Mouse (Mus musculus) kidney, embryonic 15.5 days (tissue): ENCODE results near the gene Cdkn2d. TPM values are rescaled to one million over a fixed set of nuclear protein-coding genes. Genes with fewer than 3 reads are reported as not detected.
A peak's percentile ranks its signal among the peaks of the same experiment; 100 is the strongest.
"Not testable (repeated sequence)": the region's sequence is repeated elsewhere in the genome, so short reads cannot be mapped to it uniquely, and the experiment has no call there.

Source experiments
- ATAC-seq: fragments of 200-750 bp; cut with Nextera tagmentation; replicated peaks from 2 replicates; pipeline ENCODE4 v1.8.0; 2017; ENCODE audit warnings: moderate TSS enrichment; ENCODE audit not compliant: low FRiP score
- H3K27ac ChIP-seq: fragments of 300-500 bp; sonication (generic); 2 replicates; pipeline ENCODE4 v1.5.1; 2015; ENCODE audit warnings: mild to moderate bottlenecking, inconsistent platforms
- H3K27me3 ChIP-seq: fragments of 300-500 bp; sonication (generic); 2 replicates; pipeline ENCODE4 v1.6.1; 2015; ENCODE audit warnings: inconsistent platforms
- H3K36me3 ChIP-seq: fragments of 300-500 bp; sonication (generic); 2 replicates; pipeline ENCODE4 v1.6.1; 2015; ENCODE audit warnings: inconsistent platforms
- H3K4me1 ChIP-seq: fragments of 300-500 bp; sonication (generic); 2 replicates; pipeline ENCODE4 v1.6.1; 2015; ENCODE audit warnings: inconsistent platforms
- H3K4me2 ChIP-seq: fragments of 300-500 bp; sonication (generic); 2 replicates; pipeline ENCODE4 v1.6.1; 2015; ENCODE audit warnings: moderate library complexity, mild to moderate bottlenecking, inconsistent platforms
- H3K4me3 ChIP-seq: fragments of 300-500 bp; sonication (generic); replicated peaks from 2 replicates; pipeline ENCODE4 v1.5.1; 2015; ENCODE audit warnings: mild to moderate bottlenecking, inconsistent platforms
- H3K9ac ChIP-seq: fragments of 300-500 bp; sonication (generic); 2 replicates; pipeline ENCODE4 v1.6.1; 2015; ENCODE audit warnings: mild to moderate bottlenecking, inconsistent platforms
- H3K9me3 ChIP-seq: fragments of 300-500 bp; sonication (generic); replicated peaks from 2 replicates; pipeline ENCODE4 v1.6.1; 2016; ENCODE audit warnings: inconsistent platforms
- WGBS: fragments of 180-500 bp; shearing (Covaris S2); methylation state at CpG from one replicate; pipeline ENCODE4 v1.1.7; 2015; ENCODE audit warnings: mixed read lengths; 5-methylcytosine and 5-hydroxymethylcytosine counted together
- polyA plus RNA-seq: library from polyadenylated mRNA; unstranded; fragments of >200 nt; fragmentation: Nextera tagmentation; extraction: Ambion mirVana; gene quantifications from 2 replicates; pipeline ENCODE4 v1.2.1, GENCODE M21; 2015

Cdkn2d gene
- polyA plus RNA-seq, 1 experiment from 2014 or later: 51.2 TPM

GRCm38 (mm10) chr9:21328041-21328440 is 36.8 kb upstream of the Cdkn2d start:
- H3K9ac ChIP-seq: no peak overlapping the region
- WGBS: 78% methylated on average over 3 of the region's 3 CpGs
- no peak overlapping the region for H3K4me3 ChIP-seq
- no peak overlapping the region for H3K4me2 ChIP-seq
- no peaks in the 10 kb centered on the region for H3K36me3 ChIP-seq
- H3K4me1 ChIP-seq: peaks cover 20% of the 10 kb centered on the region
- H3K9me3 ChIP-seq: no peaks in the 10 kb centered on the region
- no peak overlapping the region for H3K27ac ChIP-seq
- no peak for ATAC-seq
- H3K27me3 ChIP-seq: no peaks in the 10 kb centered on the region

GRCm38 (mm10) chr9:21327569-21327968 is 36.4 kb upstream of the Cdkn2d start:
- Histone ChIP-seq H3K9ac (no peak overlapping the region), H3K9me3 (no peaks in the 10 kb centered on the region), H3K4me3 (no peak overlapping the region), H3K27me3 (no peaks in the 10 kb centered on the region), H3K4me1 (peaks cover 16% of the 10 kb centered on the region), H3K27ac (no peak overlapping the region), H3K36me3 (no peaks in the 10 kb centered on the region), H3K4me2 (no peak overlapping the region)
- WGBS: 72% methylated on average over 3 of the region's 3 CpGs
- ATAC-seq: no peak

DNA sequence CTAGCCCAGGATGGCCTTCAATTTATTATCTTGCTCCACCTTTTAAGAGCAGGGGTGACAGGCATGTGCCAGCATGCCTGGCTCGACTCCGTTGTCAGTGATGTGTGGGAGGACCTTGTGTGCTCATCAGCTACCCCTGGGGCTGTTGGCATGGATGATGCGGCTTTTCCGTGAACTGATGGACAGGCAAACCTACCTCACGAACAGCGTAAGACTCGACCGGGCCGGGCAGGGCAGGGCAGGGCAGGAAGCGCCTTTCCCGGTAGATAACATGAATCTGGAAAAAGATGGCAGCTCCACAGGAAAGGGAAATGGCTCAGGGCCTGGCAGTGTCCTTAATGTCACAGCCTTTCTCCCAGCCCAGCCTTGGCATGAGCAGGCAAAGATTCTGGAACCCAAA is 33.1 kb upstream of the Cdkn2d start:
- no peak for ATAC-seq
- Histone ChIP-seq H3K27me3 (no peaks in the 10 kb centered on the region), H3K36me3 (no peaks in the 10 kb centered on the region), H3K9me3 (no peaks in the 10 kb centered on the region), H3K4me3 (no peak overlapping the region), H3K4me1 (peaks cover 25% of the 10 kb centered on the region), H3K27ac (no peak overlapping the region), H3K4me2 (no peak overlapping the region), H3K9ac (no peak overlapping the region)
- WGBS: 86% methylated on average over 11 of the region's 11 CpGs

DNA sequence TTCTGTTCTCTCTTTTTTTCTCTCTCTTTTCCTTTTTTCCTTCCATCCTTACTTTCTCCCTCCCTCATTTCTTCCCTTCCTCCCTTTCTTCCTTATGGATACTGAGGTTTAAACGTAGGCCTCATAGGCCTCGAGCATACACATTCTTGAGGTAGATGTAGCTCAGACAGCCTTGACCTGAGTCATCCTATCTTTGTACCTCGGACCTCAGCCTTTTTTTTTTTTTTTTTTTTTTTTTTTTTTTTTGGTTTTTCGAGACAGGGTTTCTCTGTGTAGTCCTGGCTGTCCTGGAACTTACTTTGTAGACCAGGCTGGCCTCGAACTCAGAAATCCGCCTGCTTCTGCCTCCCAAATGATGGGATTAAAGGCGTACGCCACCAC is 31.7 kb upstream of the Cdkn2d start:
- H3K9me3 ChIP-seq, H3K4me2 ChIP-seq, H3K36me3 ChIP-seq, H3K27ac ChIP-seq, ATAC-seq, H3K4me3 ChIP-seq, H3K9ac ChIP-seq, H3K27me3 ChIP-seq: not testable (repeated sequence)
- peaks cover 25% of the 10 kb centered on the region for H3K4me1 ChIP-seq
- 87% methylated on average over 8 of the region's 8 CpGs for WGBS

GRCm38 (mm10) chr9:21322211-21322916 is 31.2 kb upstream of the Cdkn2d start:
- Histone ChIP-seq H3K36me3 (no peaks in the 10 kb centered on the region), H3K4me1 (peaks cover 25% of the 10 kb centered on the region), H3K27ac (peak overlapping the region; percentile 76; the same call in 1 of the 2 replicates), H3K4me2 (peak overlapping the region; percentile 79), H3K9me3 (no peaks in the 10 kb centered on the region), H3K4me3 (peak overlapping the region; percentile 71), H3K27me3 (no peaks in the 10 kb centered on the region), H3K9ac (peak overlapping the region; percentile 60; the same call in 1 of the 2 replicates)
- WGBS: 79% methylated on average over 19 of the region's 19 CpGs
- no peak for ATAC-seq

DNA sequence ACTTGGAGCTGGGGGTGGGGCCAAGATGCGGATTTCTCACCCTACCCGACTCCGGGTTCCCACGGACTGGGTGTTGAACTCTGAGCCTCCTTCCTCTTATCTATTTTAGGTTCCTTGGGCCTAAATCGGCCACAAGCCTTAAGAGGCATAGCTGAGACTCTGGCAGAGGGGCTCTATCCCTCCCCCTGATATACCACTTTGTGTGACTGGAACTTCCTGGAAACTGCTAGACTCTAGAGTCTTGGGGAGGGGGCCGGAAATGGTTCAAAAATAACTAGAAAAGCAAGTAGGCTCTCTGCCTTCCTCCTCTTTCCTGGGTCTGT is 30.3 kb upstream of the Cdkn2d start:
- ATAC-seq: no peak

DNA sequence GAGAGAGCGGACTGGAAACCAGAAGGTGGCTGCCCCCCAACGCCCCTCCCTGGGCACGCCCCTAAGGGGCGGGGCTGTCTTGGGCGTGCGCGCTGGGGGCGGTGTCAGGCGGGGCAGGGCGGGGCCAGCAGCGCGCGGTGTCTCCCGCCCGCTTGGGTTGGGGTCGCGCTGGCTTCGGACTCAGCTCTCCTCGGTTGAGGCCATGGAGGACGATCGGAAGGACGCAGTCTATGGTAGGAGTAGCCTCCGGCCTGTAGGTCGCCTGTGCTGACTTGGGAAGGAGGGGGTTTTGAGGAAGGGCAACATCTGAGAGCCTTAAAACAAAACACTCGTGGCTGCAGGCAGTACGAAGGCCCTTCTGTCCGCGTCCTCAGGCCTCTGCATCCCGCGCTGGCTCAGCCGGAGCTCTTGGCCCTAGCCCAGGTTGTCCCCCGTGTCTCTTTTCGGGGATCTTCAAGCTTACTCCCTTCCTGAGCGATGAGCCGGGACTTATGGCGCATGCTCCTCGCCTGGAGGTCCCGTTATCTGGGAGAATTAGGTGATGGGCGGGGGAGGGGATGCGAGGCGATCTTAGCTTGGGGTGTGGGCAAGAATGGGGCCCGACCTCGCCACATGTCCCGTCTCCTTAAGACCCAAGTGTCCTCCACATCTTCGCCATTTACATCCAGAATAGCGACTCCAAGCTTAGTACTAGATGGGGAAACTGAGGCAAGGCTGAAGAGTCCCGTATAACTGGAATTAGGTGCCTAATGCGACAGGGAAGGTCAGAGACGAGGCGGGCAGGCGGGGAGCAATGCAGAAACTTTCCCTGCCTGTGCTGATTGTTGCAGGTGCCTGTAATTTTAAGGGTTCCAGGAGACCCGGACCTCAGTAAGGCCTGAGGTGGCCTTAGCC is 29.7 kb upstream of the Cdkn2d start, which contains the start of gene Slc44a2:
Slc44a2 (plus strand) TSS at position 80 of the 894 bp plus-strand sequence.
- peak within 1 kb of the TSS; percentile 76 for H3K27ac ChIP-seq
- H3K9me3 ChIP-seq: no peaks in the 10 kb centered on the region
- peak; percentile 93 for ATAC-seq
- no peaks in the 10 kb centered on the region for H3K27me3 ChIP-seq
- under 1% methylated on average over 52 of the region's 52 CpGs for WGBS
- peak within 1 kb of the TSS; percentile 71 for H3K4me3 ChIP-seq
- H3K36me3 ChIP-seq: no peaks in the 10 kb centered on the region
- peak within 1 kb of the TSS; percentile 60 for H3K9ac ChIP-seq
- H3K4me2 ChIP-seq: peak within 1 kb of the TSS; percentile 79
- peaks cover 25% of the 10 kb centered on the region for H3K4me1 ChIP-seq

More for the DNA sequence above, 30.3 kb upstream of the Cdkn2d start:
- Histone ChIP-seq H3K27ac (peak overlapping the region; percentile 76), H3K36me3 (no peaks in the 10 kb centered on the region), H3K4me2 (peak overlapping the region; percentile 79), H3K9me3 (no peaks in the 10 kb centered on the region), H3K9ac (peak overlapping the region; percentile 60), H3K4me1 (peaks cover 25% of the 10 kb centered on the region), H3K4me3 (peak overlapping the region; percentile 71), H3K27me3 (no peaks in the 10 kb centered on the region)
- 11% methylated on average over 6 of the region's 6 CpGs for WGBS

- Histone ChIP-seq H3K27me3 (no peaks in the 10 kb centered on the region), H3K9ac (peak overlapping the region; percentile 60), H3K4me2 (peak overlapping the region; percentile 79), H3K4me3 (peak overlapping the region; percentile 71), H3K9me3 (no peaks in the 10 kb centered on the region), H3K27ac (no peak overlapping the region; the same call in 1 of the 2 replicates), H3K36me3 (no peaks in the 10 kb centered on the region), H3K4me1 (peaks cover 25% of the 10 kb centered on the region)
- 26% methylated on average over 4 of the region's 4 CpGs for WGBS
- ATAC-seq: peak; percentile 33; the same call in 1 of the 2 replicates
These were observed 29.0 kb upstream of the Cdkn2d start for GRCm38 (mm10) chr9:21320280-21320618.

DNA sequence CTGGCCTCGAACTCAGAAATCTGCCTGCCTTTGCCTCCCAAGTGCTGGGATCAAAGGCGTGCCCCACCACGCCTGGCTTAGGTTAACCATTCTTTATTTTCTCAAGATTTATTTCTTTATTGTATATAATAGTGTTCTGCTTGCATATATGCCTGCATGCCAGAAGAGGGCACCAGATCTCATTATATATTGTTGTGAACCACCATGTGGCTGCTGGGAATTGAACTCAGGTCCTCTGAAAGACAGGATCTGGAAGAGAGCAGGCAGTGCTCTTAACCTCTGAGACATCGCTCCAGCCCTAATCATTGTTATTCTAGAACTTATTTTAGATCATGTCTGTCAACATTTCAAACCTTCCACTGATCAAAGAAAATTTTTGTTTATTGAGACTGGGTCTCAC is 28.3 kb upstream of the Cdkn2d start:
- 91% methylated on average over 4 of the region's 4 CpGs for WGBS
- ATAC-seq: no peak
- H3K27me3 ChIP-seq: no peaks in the 10 kb centered on the region
- H3K4me2 ChIP-seq: no peak overlapping the region
- H3K9me3 ChIP-seq: no peaks in the 10 kb centered on the region
- H3K4me1 ChIP-seq: peaks cover 25% of the 10 kb centered on the region
- H3K9ac ChIP-seq: no peak overlapping the region
- H3K4me3 ChIP-seq: no peak overlapping the region
- no peaks in the 10 kb centered on the region for H3K36me3 ChIP-seq
- H3K27ac ChIP-seq: no peak overlapping the region

DNA sequence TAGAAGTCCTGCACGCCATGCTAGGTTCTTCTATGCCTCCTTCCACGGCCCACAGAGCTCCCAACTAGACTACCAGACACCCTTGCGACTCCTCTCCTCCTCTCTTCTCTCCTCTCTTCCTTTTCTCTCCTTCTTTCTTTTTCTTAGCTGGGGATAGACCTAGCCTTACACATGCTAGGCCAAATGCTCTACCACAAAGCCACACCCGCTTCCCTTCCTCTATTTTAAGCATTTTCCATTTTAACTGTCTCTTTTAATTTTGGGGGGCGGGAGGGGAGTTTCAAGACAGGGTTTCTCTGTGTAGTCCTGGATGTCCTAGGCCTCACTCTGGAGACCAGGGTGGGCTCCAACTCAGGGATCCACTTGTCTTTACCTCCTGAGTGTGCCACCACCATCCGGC is 27.6 kb upstream of the Cdkn2d start:
- Histone ChIP-seq H3K27me3 (no peaks in the 10 kb centered on the region), H3K9me3 (no peaks in the 10 kb centered on the region), H3K36me3 (no peaks in the 10 kb centered on the region), H3K27ac (no peak overlapping the region), H3K4me2 (no peak overlapping the region), H3K4me3 (no peak overlapping the region), H3K4me1 (peaks cover 22% of the 10 kb centered on the region), H3K9ac (no peak overlapping the region)
- WGBS: 90% methylated on average over 6 of the region's 6 CpGs
- ATAC-seq: no peak

DNA sequence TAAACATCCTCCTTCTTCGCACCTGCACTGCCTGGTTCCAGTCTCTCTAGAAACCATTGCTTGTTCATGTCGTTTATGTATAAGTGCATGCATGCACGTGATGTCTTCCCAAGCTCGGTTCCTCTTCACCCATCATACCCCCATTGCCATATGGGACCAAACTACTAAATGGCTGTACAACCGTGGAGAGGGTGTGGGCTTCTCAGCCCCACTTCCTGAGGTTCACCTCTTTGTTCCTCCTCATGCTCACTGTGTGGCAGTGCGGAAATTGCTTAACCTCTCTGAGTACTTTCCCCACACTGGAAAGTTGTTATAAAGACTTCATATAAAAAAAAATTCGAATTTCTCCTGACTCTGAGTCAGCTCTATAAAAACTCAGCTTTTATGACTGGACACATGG is 25.5 kb upstream of the Cdkn2d start:
- 80% methylated on average over 7 of the region's 7 CpGs for WGBS
- ATAC-seq: no peak
- Histone ChIP-seq H3K4me2 (no peak overlapping the region), H3K9ac (no peak overlapping the region), H3K4me1 (peaks cover 24% of the 10 kb centered on the region), H3K27me3 (peaks cover 11% of the 10 kb centered on the region), H3K27ac (no peak overlapping the region), H3K36me3 (no peaks in the 10 kb centered on the region), H3K4me3 (no peak overlapping the region), H3K9me3 (no peaks in the 10 kb centered on the region)

DNA sequence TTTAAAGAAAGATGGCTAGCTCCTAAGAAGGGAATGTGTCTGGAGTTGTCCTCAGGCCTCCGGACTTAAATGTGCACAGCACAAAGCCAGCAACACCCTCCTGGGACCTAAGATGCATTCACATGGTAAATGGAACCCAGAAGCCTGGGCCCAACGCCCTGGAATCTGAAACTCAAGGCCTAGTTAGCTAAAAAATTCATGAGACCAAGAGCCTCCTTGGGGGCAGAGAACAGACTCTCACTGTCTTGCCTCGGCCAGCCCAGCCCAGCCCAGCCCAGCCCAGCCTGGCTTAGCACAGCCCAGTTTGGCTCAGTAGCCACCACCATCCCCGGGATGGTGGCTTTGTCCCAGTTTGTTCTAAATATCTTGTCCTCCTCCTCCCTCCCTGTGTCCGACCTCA is 24.2 kb upstream of the Cdkn2d start:
- WGBS: 57% methylated on average over 5 of the region's 5 CpGs
- H3K9me3 ChIP-seq: no peaks in the 10 kb centered on the region
- peaks cover 12% of the 10 kb centered on the region for H3K4me1 ChIP-seq
- H3K4me3 ChIP-seq: no peak overlapping the region
- peaks cover 17% of the 10 kb centered on the region for H3K27me3 ChIP-seq
- H3K9ac ChIP-seq: no peak overlapping the region
- no peak for ATAC-seq
- no peak overlapping the region for H3K27ac ChIP-seq
- H3K36me3 ChIP-seq: no peaks in the 10 kb centered on the region
- H3K4me2 ChIP-seq: no peak overlapping the region
